Mouse (Mus musculus): ENCODE results near the gene Vps16.

DNA sequence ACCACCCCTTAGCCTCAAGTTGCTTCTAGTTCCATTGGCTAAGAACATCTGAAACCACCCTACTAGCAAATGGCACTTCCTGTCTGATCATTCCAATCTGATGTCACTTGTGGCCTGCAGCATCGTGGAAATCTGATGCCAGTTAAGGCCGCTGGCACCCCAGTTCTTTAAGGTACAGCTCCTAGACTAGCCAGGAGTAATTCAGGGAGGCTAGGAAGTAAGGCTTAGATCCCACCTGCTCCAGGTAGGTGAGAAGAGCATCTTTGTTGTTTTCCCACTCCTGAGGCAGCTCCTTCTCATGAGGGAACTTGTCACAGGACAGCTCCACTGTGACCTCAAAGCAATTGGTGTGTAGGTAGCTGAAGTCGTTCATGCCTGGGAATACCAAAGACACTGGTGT, 31.3 kb upstream of the Vps16 start:
- TF ChIP-seq CTCF (conservative IDR thresholded peaks at IDR 0.05 in 1 of 2, IDR thresholded peaks at IDR 0.05 in 1 of 2; ENCODE audit: low read depth in 2 of 2, low read length in 2 of 2): no peak
- TF ChIP-seq E2F4 (IDR thresholded peaks at IDR 0.05; ENCODE audit: insufficient replicate concordance, low read depth, low read length): no peak
- TF ChIP-seq ELF1 (IDR thresholded peaks at IDR 0.05; ENCODE audit: low read depth, low read length): no peak
- TF ChIP-seq TCF12 (IDR thresholded peaks at IDR 0.05; ENCODE audit: low read depth, low read length): no peak
- no peak for TF ChIP-seq POLR2A (IDR thresholded peaks at IDR 0.05; ENCODE audit: low read depth, low read length)
- TF ChIP-seq JUN (IDR thresholded peaks at IDR 0.05; ENCODE audit: insufficient read depth, low read depth, low read length): no peak
- TF ChIP-seq MAFK (IDR thresholded peaks at IDR 0.05; ENCODE audit: insufficient replicate concordance, low read length): no peak
- no peak for TF ChIP-seq NELFE (IDR thresholded peaks at IDR 0.05; ENCODE audit: low read depth, low read length)
- TF ChIP-seq GABPA (IDR thresholded peaks at IDR 0.05; ENCODE audit: insufficient replicate concordance, low read depth, low read length): no peak
- TF ChIP-seq IRF4 (IDR thresholded peaks at IDR 0.05; ENCODE audit: low read depth, low read length): no peak
- TF ChIP-seq BHLHE40 (IDR thresholded peaks at IDR 0.05; ENCODE audit: low read depth, low read length): no peak
